Mouse (Mus musculus) adrenal gland, adult 2 months (tissue): Measurements from ENCODE around the gene Abtb2. TPM values are rescaled to one million over a fixed set of nuclear protein-coding genes. Genes with fewer than 3 reads are reported as not detected.

Experiments
- DNase-seq: peaks from one replicate; pipeline ENCODE4 v3.0.0; 2021
- polyA plus RNA-seq: library from polyadenylated mRNA; depleted of rRNA; stranded (reverse); fragments of >200 nt; gene quantifications from 2 replicates; pipeline ENCODE4 v1.2.3, GENCODE M21; 2012
- total RNA-seq, 2 experiments: library from RNA; stranded (reverse); gene quantifications; 2 replicates each; pipeline ENCODE4 v1.2.3; 2021

Gene Abtb2
- total and polyA plus RNA-seq, 3 experiments = 6.3 to 72.3 (median 36.7) TPM

DNA sequence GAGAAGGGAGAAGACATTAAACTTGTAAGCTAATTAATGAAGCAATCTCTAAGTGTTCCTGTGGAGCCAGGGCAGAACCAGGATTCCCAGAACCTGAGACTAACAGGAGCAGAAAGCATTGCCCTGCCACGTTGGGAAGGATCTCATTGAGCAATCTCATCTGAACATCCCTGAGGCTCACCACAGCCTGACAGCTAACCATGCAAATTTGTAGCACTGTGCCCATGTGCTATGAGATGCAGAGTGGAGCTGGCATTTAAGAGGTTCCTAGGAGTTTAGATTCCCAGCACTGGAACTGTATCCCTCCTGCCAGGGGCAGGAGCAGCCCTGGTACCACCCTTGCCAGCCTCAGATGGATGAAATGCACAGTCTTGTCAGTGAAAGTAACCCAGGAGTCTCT lies 95.6 kb downstream of the Abtb2 start:
- no peak for DNase-seq

DNA sequence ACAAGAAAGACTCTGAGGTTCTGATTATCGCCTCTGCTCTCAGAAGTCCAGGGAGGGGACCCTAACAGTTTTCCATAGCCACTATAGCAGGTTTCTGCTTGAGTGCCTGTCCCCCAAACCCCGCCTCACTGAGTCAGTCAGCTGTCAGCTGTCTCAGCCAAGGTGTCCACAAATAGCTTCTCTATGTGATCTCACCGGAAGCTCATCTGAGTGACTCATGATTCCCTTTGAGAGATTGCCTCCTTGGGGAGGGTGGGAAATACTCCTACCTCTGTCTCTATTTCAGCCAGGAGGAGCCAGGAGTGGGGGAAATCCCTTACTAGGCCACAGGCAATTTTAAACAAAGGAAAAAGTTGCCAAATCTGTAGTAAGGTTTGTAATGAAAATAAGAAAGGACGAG lies 96.0 kb downstream of the Abtb2 start:
- DNase-seq = peak; percentile 84

DNA sequence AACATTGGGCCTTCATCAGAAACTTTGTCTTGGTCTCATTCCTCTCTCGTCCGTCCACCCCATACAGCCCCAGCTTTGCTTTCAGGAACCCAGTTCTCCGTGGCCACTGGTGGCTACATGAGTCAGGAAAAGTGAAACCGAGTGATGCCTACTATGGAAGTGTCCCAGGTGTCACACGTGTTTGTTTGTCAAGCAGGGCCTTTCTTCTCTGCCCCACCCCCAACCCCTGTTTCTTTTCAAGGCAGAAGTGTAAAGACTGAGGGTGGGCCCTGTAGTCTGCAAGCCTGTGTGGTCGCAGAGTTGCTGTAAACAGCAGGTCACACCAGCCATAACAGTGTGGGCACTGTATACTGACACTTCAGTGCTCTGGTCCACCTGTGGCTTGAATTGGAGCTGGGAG lies 98.2 kb downstream of the Abtb2 start:
- no peak for DNase-seq

DNA sequence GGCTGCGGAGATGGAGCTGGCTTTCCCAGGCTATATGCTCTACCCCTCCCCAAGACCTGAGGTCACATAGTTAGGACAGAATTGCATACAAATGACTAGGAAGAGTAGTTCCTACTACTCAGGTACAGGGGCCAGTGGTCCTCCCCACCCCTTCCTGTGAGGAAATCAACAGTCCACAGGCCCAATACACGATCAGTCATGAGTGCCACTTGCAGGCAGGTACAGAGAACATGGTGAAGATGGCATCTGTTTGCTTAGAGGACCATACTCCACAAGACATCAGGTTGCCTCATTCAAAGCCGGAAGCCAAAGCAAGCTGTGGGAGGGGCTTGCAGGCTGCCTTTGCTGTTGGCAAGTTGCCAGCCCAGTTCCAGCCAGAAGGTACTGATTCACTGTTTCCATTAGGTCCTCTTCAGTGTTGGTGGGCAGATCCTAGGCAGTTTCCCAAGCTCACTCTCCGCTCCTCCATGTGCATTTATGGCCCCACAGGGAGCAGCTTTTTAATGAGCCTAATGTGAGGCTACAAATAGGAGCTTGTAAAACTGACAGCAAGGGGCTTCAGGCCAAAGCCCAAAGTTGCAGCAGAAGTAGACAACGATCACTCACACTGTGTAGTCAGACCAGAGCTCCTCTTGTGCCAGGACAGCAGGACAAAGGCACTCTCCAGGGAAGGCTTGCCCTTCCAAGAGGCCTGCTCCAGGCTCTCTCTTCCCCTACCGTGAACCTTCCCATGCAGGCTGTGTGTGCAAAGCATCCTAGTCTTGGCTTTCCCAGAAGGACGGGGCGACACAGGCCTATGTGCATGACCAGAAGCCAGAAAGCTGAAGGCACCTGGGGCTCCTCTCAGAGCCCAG lies 102.1 kb downstream of the Abtb2 start:
- peak; percentile 42 for DNase-seq

DNA sequence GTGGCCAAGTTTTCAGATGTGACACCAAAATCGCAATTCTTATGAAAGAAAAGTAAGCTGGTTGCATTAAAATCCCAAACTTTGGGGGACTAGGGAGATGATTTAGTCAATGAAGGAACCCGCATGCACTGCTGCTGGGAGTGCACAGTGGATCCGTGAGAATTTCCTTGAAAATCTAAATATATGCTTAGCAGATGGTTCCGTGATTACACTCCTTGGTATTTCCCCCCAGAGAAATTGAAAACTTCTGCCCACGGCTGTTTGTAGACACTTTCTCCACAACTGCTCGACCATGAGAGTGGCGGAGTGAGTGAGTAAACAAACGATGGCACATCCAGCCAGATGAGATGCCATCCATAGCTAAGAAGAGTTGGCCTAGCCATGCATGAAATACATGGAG lies 102.8 kb downstream of the Abtb2 start:
- no peak for DNase-seq

DNA sequence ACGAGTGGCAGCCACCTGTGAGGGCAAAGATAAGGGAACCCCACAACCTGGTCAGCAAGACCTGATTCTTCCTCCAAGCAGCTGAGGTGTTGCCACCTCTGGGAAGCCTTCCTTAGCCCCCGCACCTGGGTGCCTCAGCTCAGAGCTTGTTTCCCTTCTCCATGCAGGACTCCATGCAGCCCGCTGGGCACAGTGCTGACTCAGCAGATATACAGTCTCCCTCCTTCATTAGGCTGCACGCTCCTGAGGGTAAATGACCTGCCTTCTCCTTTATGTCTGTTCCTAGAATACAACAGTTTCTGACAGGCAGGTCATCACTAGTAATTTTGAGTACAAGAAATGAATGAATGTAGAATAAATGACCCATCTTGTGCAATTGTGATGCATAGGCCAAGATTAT lies 103.5 kb downstream of the Abtb2 start:
- DNase-seq = no peak

DNA sequence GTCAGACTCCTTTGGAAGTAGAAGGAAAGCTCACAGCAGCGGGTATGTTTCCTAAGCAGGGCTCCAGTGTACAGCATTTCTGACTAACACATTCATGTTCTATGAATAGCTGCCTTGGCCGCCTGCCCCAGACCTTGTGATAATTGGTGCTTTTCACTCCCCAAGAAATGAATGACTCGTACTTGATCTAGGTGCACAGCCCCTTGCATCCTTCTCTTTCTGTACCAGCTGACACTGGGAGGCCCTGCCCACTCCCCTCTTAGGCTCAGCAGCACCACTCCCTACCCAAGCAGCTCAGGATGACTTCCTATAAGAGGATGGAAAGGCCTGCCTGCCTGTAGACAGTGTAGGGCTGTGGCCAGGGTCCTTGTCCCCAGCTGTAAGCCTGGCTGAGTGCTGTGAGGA lies 104.2 kb downstream of the Abtb2 start:
- DNase-seq = peak; percentile 90

DNA sequence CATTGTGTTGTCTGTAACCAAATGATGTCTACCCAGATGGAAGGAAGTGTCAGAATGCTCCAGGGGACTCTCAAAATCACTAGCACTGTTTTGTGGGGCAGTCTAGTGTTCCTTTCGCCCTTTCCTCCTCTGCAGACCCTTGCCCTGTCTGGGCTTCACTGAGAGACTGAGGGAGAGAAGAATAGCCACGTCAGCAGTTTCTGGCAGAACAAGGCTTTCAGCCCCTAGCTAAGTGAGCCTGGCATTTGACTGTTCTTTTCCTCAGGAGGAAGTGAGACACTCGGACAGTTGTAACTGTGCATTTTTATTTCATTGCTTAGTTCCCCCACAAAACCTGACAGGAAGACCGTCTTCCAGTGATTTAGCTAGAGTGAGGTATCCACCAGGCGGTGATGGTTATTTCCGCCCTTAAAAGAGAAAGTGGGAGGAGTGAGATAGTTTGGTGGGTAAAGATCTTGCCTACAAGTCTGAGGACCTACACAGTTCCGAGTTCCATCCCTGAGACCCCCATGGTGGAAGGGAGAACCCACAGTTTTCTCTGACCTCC lies 106.5 kb downstream of the Abtb2 start:
- no peak for DNase-seq

DNA sequence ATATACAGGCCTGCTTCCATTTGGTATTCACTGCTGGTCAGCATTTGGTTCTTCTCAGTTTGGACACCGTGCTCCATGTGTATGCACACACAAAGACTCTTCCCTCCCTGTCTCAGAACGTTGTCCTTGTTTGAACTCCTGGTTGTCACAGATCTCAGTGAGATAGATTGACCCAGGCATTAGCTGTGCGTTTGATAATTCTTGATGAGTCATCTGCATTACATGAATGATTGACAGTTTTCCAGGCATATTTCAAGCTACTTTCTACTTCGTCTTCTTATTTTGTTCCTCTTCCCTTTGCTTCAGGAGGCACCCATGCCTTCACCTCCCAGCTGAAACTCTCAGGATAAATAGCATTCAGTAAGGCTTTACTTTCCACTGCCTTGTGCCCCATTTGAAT lies 107.5 kb downstream of the Abtb2 start:
- DNase-seq = no peak

DNA sequence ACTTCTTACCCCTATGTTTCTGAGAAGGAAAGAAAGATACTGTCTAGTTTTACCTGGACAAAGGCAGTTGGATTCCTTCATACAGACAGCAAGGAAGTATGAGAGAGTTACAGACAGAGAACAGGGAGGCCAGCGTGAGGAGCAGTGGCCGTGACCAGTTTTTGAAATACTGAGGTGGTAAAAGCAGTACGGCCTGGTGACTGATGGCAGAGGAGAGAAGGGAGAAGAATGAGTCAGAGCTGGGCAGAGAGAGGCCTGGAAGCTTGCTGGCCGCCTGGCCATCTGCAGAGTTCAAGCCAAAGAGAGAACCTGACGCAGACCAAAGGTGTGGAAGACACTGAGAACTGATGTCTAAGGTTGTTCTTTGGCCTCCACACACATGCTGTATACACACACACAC lies 109.3 kb downstream of the Abtb2 start:
- DNase-seq = peak; percentile 60

DNA sequence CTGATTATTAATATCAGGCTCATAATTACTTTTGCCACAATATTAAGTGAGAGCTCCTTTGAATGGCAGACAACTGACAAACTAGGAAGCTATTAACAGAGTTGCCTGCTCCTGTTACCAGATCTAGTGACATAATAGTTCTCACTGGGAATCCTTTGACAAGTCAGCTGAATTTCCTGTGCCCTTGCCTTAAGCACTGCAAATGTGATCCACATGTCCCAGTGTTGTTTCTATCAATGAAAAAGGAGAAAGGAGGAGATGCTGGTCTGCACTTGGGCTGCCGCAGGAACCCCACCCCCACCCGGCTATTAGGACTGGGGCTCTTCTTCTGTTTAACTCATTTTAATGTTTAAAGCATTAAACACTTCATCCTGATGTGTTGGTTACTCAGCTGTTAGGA lies 110.7 kb downstream of the Abtb2 start:
- no peak for DNase-seq

DNA sequence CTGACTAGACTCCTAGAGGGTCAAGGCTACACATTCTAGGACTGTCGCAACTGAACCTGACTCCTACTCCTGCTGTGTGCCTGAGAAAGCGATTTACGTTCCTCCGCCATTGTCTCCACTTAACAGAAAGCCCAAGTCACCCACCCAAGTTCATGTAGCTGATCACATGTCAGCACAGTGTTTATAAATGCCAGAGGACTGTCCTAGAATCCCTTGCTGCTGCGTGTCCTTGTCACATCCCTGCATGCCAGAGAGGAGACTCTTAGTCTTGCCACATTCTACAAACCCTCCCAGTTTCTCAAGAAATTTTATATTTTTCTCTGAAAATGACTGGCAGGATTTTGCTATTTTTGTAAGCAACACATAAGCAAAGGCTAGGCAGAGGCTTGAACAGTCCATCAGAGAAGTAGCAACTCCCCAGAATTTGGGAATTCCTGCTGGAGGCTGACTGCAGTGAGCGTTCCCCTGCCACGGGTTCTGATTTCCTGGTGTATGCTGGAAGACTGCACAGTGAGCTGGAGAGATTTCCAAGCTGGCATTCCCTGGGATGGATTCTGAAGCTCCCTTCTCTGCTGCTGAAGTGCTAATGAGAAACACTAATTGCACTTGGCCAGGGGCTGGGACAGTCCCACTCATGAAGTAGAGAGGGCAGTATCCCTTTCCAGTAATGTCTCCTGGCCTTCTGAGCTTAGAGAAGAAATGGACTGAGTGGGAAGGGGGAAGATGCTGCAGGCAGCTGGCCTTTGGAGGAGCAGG lies 111.7 kb downstream of the Abtb2 start:
- DNase-seq = peak; percentile 34

DNA sequence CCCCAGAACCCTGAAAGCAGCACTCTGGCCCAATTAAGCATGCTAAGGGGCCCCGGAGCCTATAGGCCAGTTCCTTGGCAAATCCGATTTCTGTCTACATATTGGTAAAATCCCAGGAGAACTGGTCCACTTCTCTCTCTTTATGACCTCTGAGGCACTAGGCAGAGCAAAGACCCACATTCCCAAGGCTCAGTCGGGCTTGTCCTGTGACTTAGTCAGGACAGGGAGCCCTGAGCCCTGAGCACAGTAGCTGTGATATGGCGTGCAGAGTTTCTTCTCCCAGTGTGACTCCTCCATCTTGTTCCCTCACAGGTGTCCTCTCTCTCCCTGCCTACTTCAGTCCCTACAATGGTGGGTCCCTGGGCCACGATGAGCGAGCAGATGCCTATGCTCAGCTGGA lies 112.3 kb downstream of the Abtb2 start:
- DNase-seq = no peak

DNA sequence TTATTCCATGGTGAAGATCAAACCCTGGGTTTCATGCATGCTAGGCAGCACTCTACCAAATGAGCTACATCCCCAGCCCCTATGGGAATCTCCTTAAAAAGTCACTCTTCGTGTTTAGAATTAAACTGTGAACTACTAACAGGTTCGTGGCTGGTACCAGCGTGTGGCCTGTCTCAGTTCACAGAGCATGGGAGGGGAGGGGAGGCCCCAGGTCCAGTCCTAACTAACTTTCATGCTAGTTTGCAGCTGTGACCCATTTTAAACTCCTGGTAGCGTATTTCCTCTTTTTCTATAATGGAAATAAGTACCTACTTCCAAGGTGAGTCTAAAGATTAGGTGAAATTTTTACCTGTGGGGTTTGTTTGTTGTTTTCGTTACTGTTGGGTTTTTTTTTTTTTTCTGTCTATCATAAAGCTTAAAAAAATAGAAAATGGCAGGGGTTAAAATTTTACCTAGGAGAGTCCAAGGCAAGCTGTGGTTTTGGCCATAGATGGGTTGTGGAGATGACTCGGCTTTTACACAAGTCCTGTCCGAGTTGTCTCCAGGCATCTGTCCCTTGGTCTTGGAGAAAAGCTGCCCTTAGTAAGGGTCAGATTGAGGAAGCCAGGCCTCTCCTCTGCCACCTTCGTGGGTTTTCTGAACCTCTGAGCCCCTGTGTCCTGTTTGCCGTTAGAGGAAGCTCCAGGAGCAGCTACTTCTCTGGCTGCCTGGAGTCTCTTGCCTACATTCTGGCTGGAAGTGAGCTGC lies 114.4 kb downstream of the Abtb2 start:
- DNase-seq = no peak

DNA sequence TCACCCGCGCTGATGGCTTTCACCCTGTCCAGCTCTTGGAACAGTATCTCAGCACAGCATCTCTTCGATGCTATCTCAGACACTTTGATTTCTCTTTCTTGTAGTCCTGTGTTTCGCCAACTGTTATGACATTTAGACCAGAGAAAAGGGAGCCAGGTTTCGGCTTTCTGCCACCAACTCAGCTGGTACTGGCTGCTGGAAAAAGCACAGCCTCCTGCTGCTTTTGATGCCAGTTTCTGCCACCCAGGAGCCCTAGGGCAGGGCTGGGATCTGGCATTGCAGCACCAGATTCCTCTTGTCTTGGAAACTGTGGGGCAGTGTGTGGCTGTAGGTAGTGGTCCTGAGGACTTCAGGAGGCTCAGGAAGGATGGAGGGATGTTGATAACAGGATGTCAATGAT lies 115.0 kb downstream of the Abtb2 start:
- no peak for DNase-seq

DNA sequence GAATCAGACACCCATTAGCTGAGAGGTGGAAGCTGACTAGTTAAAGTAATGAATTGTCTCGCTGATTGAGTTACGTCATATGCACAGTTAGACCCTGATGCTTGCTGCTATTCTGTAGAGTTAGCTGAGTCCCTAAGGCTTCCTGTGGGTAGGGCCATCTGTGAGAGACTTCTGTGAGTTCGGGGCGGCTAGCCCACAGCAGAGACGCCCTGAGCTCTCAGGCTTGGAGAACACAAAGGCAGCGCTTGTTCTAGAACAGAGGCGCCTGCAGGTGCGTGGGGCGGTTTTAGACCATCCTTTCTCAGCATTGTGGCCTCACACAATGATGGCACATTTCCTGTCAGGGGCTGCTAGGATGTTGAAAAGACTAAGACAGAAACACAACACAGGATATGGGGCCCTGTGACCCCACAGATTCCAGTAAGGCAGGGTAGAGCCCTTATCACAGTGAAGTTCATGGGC lies 116.2 kb downstream of the Abtb2 start:
- no peak for DNase-seq

DNA sequence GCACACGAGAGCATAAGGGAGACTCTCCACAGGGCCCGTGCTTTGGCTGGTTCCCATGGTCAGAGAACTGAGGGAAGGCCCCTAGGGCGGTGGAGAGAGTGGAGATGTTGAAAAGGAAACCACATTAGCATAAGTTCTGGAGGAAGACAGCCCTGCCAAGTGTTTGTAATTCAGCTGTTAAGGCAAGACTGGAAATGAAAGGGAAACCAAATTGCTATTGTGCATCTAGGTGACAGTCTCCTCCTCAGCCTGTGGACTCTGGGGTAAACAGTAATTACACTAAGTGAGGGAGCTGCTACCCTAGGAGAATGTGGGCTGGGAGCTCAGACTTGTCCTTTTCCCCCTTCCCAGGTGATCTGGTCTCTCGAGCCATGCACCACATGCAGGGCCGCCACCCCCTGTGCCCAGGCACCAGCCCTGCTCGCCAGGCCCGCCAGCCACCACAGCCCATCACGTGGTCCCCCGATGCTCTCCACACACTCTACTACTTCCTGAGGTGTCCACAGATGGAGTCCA lies 116.9 kb downstream of the Abtb2 start:
- no peak for DNase-seq

DNA sequence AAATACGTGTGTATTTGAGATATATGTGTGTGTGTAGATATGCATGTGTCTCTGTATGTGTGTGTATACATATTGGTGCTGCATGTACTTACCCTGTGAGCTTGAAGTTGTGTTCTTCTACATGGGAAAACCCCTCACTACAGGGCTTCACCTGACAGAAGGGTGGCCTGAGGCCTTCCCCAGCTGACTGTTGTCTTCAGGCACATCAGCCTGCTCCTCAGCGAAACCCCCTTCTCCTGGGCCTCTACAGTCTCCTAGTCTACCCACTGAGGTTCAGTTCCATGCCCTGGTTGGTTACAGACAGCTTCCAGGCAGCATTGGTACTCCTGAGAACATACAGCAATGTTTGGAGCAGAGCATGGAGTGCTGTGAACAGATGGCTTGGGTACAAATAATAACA lies 118.3 kb downstream of the Abtb2 start:
- no peak for DNase-seq

DNA sequence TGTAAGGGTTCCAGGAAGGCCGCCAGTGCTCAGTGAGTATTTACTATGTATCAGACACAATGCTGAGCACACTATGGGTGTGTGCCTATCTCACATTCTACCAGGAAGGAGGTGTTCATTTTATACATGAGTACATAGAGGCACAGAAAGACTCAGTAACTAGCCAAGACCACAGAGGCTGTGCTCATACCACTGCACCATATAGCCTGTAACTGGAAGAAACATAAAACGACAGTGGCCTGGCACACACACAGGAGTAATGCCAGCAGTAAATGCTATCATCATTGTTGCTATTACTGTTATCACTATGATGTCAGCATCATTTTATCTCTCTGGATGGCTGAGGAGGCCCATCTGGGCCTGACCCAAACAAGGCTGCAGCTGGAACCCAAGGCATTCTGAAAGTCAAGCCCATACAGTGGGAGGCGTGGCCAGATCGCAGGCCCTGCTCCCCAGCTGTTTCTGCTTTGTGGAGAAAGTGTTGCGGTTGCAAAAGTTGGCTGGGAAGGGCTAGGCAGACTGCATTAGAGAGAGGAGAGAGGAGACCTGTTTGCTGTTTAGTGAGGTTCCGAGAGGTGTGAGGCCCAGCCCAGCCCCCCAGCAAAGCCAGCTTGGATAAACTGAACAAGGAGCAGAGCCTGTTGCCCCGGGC lies 118.9 kb downstream of the Abtb2 start:
- no peak for DNase-seq

DNA sequence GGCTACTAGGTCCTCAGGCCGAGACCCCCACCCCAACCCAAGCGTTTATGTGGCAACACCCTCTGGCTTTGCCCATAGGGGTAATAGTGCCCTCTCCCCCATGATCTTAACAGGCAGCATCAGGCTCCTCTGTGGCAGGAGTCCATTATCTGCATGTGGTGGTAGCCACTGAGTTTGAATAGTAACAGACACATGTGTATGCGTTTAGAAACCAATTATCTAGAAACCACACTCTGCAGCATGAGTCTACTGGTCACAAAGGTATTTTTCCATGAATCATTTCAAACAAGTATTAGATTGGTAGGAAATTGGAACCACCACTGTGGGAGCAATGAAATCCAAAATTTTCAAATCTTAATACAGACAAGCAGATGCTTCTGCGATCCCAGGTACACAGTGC lies 119.5 kb downstream of the Abtb2 start:
- no peak for DNase-seq

DNA sequence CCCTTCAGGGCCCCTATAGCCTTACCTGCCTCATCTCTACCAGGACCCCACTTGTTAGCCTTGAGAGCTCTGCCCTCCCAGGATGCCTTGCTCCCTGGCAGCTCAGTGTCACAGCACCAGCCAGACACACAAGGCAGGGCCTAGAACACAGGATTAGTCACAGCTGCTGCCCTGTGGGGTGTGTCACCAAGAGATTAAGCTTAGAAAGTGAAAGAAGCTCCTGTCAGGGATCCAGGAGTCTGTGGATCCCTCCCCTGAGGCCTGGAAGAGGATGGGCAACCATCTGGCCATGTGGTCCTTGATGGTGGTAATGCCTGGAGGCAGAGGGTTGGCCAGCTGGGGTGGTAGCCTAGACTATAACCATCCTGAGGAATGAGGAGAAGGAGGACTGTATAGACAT lies 121.0 kb downstream of the Abtb2 start:
- peak; percentile 42 for DNase-seq

DNA sequence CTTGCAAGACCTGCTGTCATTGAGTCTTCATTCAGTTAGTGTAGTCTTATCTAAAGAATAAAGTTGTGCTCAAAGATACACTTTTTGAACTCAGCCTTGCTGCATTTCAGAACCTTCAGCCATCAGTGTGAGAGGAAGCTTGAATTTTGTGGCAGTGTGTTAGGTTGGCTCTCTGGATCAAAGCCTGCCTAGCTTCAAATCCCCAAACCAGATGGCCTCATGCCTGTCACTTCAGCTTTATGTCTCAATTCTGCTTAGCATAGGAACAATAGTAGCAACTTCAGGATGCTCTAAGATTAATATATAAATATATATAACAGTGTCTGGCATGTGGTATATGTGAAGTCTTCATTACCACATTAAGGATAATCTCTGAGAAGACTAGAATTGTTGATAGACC lies 121.8 kb downstream of the Abtb2 start:
- no peak for DNase-seq
